Mouse (Mus musculus): ENCODE results near the gene Igf2bp1. TPM values are rescaled to one million over a fixed set of nuclear protein-coding genes. Genes with fewer than 3 reads are reported as not detected.

Gene Igf2bp1
- polyA plus RNA-seq, 1 experiment from 2014 or later = 5.2 TPM

DNA sequence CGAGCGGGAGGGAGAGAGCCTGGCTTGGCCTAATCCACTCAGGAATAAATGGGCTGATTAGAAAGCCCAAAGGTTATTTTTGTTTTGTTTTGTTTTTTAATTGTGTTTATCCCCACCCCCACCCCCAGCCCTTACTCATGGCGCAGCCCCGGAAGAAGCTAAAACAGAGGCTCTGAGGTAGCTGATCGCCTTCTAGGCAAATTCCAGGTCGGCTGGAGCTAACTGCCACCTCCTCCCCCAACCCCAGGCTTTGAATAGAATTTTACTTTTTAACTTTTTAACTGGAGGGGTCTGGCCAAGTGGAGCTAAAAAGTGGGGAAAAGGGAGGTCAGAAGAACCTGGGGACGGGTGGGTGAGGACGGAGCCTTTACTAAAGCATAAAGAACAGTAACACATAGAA is 15.9 kb downstream of the Igf2bp1 start:
- WGBS = 75% methylated on average over 8 of the region's 8 CpGs
- H3K9ac ChIP-seq (ENCODE audit: low read depth, low read length) = no peak overlapping the region
- H3K27me3 ChIP-seq (replicated peaks; ENCODE audit: control insufficient read depth, insufficient read depth, low read length) = no peaks in the 10 kb centered on the region
- H3K4me3 ChIP-seq (ENCODE audit: low read depth, low read length) = no peak overlapping the region
- ATAC-seq = no peak
- H3K4me1 ChIP-seq (replicated peaks; ENCODE audit: control insufficient read depth, insufficient read depth, low read length) = peaks cover 2% of the 10 kb centered on the region; the same call in 1 of the 2 replicates
- H3K4me2 ChIP-seq (replicated peaks; ENCODE audit: low read depth) = no peak overlapping the region
- no peaks in the 10 kb centered on the region for H3K9me3 ChIP-seq (ENCODE audit: control insufficient read depth)
- H3K27ac ChIP-seq (ENCODE audit: low read depth, low read length) = no peak overlapping the region
- no peaks in the 10 kb centered on the region for H3K36me3 ChIP-seq (ENCODE audit: control insufficient read depth, insufficient read depth)
- no peak for TF ChIP-seq CTCF (IDR thresholded peaks at IDR 0.05; ENCODE audit: low read depth)

DNA sequence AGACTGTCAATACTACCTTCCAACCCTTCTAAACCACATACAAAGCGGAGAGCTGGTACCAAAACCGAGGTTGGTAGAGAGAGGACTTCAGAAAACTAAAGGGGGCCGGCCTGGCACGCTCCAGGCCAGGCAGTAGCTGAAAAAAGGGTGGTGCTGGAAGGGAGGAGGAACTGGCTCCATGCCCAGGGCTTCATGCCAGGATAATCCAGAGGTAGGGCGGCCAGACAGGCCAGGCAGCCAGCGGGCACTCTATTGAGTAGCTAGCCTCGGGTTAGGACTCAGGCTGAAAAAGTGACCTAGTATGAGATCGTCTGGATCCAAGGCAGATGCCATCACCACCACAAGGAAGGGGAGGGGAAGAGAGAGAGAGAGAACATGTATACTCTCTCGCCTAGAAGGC is 17.2 kb downstream of the Igf2bp1 start:
- Histone ChIP-seq H3K4me3 (ENCODE audit: low read depth, low read length) (no peak overlapping the region), H3K9ac (ENCODE audit: low read depth, low read length) (no peak overlapping the region), H3K27ac (ENCODE audit: low read depth, low read length) (peak overlapping the region; percentile 6; the same call in 1 of the 2 replicates), H3K4me1 (replicated peaks; ENCODE audit: control insufficient read depth, insufficient read depth, low read length) (peaks cover 2% of the 10 kb centered on the region; the same call in 1 of the 2 replicates), H3K4me2 (replicated peaks; ENCODE audit: low read depth) (no peak overlapping the region), H3K9me3 (ENCODE audit: control insufficient read depth) (no peaks in the 10 kb centered on the region), H3K27me3 (replicated peaks; ENCODE audit: control insufficient read depth, insufficient read depth, low read length) (no peaks in the 10 kb centered on the region), H3K36me3 (ENCODE audit: control insufficient read depth, insufficient read depth) (no peaks in the 10 kb centered on the region)
- peak; percentile 48; the same call in 1 of the 2 replicates for ATAC-seq
- no peak for TF ChIP-seq CTCF (IDR thresholded peaks at IDR 0.05; ENCODE audit: low read depth)
- 35% methylated on average over 9 of the region's 9 CpGs for WGBS

DNA sequence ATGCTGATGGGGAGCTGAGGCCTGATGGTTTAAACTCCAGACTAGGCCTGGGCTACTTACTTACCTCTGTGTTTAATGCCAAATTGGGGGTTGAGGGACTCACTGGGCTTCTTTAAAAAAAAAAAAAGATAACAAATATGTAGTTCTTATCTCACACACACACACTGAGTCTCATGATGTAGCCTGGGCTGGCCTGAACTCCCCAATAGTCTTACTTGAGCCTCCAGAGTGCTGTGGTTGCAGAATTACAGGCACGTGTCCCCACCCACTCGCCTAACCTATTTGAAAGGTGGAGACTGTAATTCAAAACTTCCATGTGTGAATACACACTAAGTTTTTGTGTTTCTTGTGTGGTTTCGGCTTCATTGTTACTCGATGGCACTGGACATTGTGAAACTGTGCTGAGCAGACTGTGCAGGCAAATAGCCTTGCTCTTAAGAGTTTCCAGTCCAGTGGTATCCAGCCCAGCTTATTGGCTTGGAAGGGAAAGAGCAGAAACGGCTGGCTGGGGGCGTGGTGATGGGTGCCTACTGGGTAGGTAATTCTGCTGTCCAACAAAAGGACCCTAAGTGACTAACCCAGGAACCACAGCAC is 17.8 kb downstream of the Igf2bp1 start:
- no peaks in the 10 kb centered on the region for H3K9me3 ChIP-seq (ENCODE audit: control insufficient read depth)
- H3K4me1 ChIP-seq (replicated peaks; ENCODE audit: control insufficient read depth, insufficient read depth, low read length) = peaks cover 2% of the 10 kb centered on the region; the same call in 1 of the 2 replicates
- H3K36me3 ChIP-seq (ENCODE audit: control insufficient read depth, insufficient read depth) = no peaks in the 10 kb centered on the region
- H3K27ac ChIP-seq (ENCODE audit: low read depth, low read length) = peak overlapping the region; percentile 6; the same call in 1 of the 2 replicates
- no peaks in the 10 kb centered on the region for H3K27me3 ChIP-seq (replicated peaks; ENCODE audit: control insufficient read depth, insufficient read depth, low read length)
- no peak overlapping the region for H3K9ac ChIP-seq (ENCODE audit: low read depth, low read length)
- no peak for TF ChIP-seq CTCF (IDR thresholded peaks at IDR 0.05; ENCODE audit: low read depth)
- ATAC-seq = no peak
- H3K4me3 ChIP-seq (ENCODE audit: low read depth, low read length) = no peak overlapping the region
- whole genome bisulfite sequencing = 58% methylated on average over 6 of the region's 6 CpGs
- H3K4me2 ChIP-seq (replicated peaks; ENCODE audit: low read depth) = no peak overlapping the region

DNA sequence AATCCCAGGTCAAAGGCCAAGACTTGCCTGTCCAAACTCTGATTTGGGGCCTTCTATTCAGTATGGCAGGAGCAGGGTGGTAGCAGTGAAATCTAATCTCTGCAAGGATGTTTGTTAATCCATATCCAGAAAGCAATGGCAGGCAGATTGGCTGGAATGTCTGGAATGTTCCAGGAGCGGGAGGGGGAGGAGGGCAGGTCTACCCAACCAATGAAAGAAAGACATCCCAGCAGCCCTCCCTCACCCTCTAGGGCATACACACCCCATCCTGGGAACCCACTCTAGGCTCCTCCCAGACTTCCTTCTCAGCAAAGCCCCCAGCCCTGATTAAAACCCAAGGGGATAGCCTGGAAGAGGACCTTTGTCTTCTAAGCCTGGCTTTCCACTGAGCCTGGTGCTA is 23.3 kb downstream of the Igf2bp1 start:
- ATAC-seq = no peak
- Histone ChIP-seq H3K36me3 (ENCODE audit: control insufficient read depth, insufficient read depth) (0 out of 2 replicates have a peak, but pooled peaks cover 4% of the 10 kb centered on the region), H3K27ac (ENCODE audit: low read depth, low read length) (no peak overlapping the region), H3K27me3 (replicated peaks; ENCODE audit: control insufficient read depth, insufficient read depth, low read length) (no peaks in the 10 kb centered on the region), H3K4me2 (replicated peaks; ENCODE audit: low read depth) (no peak overlapping the region), H3K9me3 (ENCODE audit: control insufficient read depth) (no peaks in the 10 kb centered on the region), H3K4me1 (replicated peaks; ENCODE audit: control insufficient read depth, insufficient read depth, low read length) (peaks cover 4% of the 10 kb centered on the region; the same call in 1 of the 2 replicates), H3K9ac (ENCODE audit: low read depth, low read length) (no peak overlapping the region), H3K4me3 (ENCODE audit: low read depth, low read length) (no peak overlapping the region)
- TF ChIP-seq CTCF (IDR thresholded peaks at IDR 0.05; ENCODE audit: low read depth) = no peak
- WGBS = 54% methylated on average over 1 of the region's 1 CpGs

DNA sequence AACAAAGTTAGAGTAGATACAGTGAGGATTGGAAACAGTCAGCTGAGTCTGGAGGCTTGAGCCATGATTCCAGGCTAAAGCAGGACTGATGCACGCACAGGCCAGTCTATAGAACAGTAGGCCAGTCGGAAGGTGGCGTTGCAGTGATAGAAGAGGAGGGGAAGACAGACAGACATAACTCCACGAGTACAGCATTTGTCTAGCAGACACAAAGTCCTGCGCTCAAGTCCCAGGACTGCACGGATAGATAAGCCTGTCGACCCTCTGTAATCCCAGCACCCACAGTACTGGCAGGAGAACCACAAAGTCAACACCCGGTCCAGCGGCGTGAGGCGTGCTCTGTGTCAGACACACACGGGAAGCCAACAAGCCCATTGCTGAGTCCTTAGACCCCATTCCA is 23.9 kb downstream of the Igf2bp1 start:
- no peak overlapping the region for H3K4me2 ChIP-seq (replicated peaks; ENCODE audit: low read depth)
- no peak overlapping the region for H3K9ac ChIP-seq (ENCODE audit: low read depth, low read length)
- no peak overlapping the region for H3K27ac ChIP-seq (ENCODE audit: low read depth, low read length)
- peaks cover 4% of the 10 kb centered on the region; the same call in 1 of the 2 replicates for H3K4me1 ChIP-seq (replicated peaks; ENCODE audit: control insufficient read depth, insufficient read depth, low read length)
- no peaks in the 10 kb centered on the region for H3K9me3 ChIP-seq (ENCODE audit: control insufficient read depth)
- no peak for ATAC-seq
- no peak overlapping the region for H3K4me3 ChIP-seq (ENCODE audit: low read depth, low read length)
- TF ChIP-seq CTCF (IDR thresholded peaks at IDR 0.05; ENCODE audit: low read depth) = no peak
- H3K27me3 ChIP-seq (replicated peaks; ENCODE audit: control insufficient read depth, insufficient read depth, low read length) = no peaks in the 10 kb centered on the region
- 0 out of 2 replicates have a peak, but pooled peaks cover 4% of the 10 kb centered on the region for H3K36me3 ChIP-seq (ENCODE audit: control insufficient read depth, insufficient read depth)
- 77% methylated on average over 12 of the region's 12 CpGs for WGBS

DNA sequence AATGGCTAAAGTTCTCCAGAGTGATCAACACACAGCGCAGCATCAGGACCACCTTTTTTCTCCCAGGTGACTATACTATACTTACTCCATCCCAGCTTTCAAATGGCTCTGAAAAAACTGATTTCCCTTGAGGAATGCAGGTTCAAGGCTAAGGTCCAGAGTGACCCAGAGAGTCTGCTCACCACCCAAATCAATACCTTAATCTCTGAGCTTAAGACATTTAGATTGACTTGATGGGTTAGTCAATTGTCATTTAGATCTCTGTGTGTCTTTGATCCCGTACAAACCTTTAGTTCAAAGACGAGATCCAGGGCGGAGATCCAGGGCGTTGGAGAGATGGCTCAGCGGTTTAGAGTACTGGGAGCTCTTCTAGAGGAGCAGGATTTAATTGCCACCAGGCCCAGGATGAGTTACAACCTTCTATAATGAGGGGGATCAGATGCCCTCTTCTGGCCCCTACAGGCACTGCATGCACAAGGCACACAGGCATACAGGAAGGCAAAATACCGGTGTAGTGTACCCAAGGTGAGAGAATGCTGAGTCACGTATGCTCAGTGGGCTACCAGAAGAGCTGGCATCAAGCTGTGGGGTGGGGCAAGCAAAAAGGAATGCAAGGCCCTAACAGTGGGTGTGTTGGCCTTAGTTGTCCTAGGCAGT is 24.9 kb downstream of the Igf2bp1 start:
- 70% methylated on average over 8 of the region's 8 CpGs for WGBS
- Histone ChIP-seq H3K9ac (ENCODE audit: low read depth, low read length) (no peak overlapping the region), H3K4me2 (replicated peaks; ENCODE audit: low read depth) (no peak overlapping the region), H3K27me3 (replicated peaks; ENCODE audit: control insufficient read depth, insufficient read depth, low read length) (no peaks in the 10 kb centered on the region), H3K4me1 (replicated peaks; ENCODE audit: control insufficient read depth, insufficient read depth, low read length) (peaks cover 4% of the 10 kb centered on the region; the same call in 1 of the 2 replicates), H3K4me3 (ENCODE audit: low read depth, low read length) (no peak overlapping the region), H3K9me3 (ENCODE audit: control insufficient read depth) (no peaks in the 10 kb centered on the region), H3K27ac (ENCODE audit: low read depth, low read length) (no peak overlapping the region), H3K36me3 (ENCODE audit: control insufficient read depth, insufficient read depth) (0 out of 2 replicates have a peak, but pooled peaks cover 4% of the 10 kb centered on the region)
- peak; percentile 43; the same call in 1 of the 2 replicates for ATAC-seq
- peak; percentile 79 for TF ChIP-seq CTCF (IDR thresholded peaks at IDR 0.05; ENCODE audit: low read depth)

All from intestine, postnatal 0 days (tissue).